Mouse (Mus musculus): ENCODE measurements at regions not wholly inside any gene's neighbourhood (a gene's known extent, or its start where the extent isn't known, plus 50 kb on each side); places are given as distances from the start of the nearest gene placed in this dataset.

GRCm38 (mm10) chr2:133397566-133397965 is 154.4 kb upstream of the Bmp2 start:
- no peak for TF ChIP-seq GATA1 (IDR thresholded peaks at IDR 0.05; ENCODE audit: low read length)
- TF ChIP-seq TAL1 (IDR thresholded peaks at IDR 0.05; ENCODE audit: low read length) = no peak

All from erythroblast, embryonic 14.5 days (primary cell).